Mouse (Mus musculus) CH12.LX (cell line): Measurements from ENCODE around the gene Pik3ip1. TPM values are rescaled to one million over a fixed set of nuclear protein-coding genes. Genes with fewer than 3 reads are reported as not detected.

ENCODE experiments used
- DNase-seq: peaks from one replicate; pipeline ENCODE4 v3.0.0-alpha.2; 2013; ENCODE audit errors: extremely low read depth
- H3K27ac ChIP-seq: 2 replicates; pipeline ENCODE4 v1.5.1; 2012; ENCODE audit warnings: low read depth, mild to moderate bottlenecking, control low read depth, moderate library complexity; ENCODE audit not compliant: insufficient read depth
- H3K27me3 ChIP-seq: replicated peaks from 2 replicates; pipeline ENCODE3; 2012; ENCODE audit warnings: inconsistent platforms
- H3K36me3 ChIP-seq, 2 experiments: replicated peaks in 1 of 2; 2 replicates each; pipeline versions ENCODE3 to v1.6.1; 2012; ENCODE audit warnings: inconsistent platforms in 1 of 2, low read length in 1 of 2, mild to moderate bottlenecking in 1 of 2, mixed read lengths in 1 of 2, moderate library complexity in 1 of 2; ENCODE audit not compliant: control insufficient read depth in 1 of 2, insufficient read depth in 1 of 2
- H3K4me1 ChIP-seq, 2 experiments: 2 replicates each; pipeline ENCODE4 v1.6.1; 2012; ENCODE audit warnings: inconsistent platforms in 1 of 2, moderate library complexity in 1 of 2; ENCODE audit not compliant: insufficient read depth in 2 of 2, control insufficient read depth in 1 of 2
- H3K4me2 ChIP-seq: 2 replicates; pipeline ENCODE4 v1.6.1; 2012; ENCODE audit warnings: low read depth, mild to moderate bottlenecking, control low read depth; ENCODE audit not compliant: poor library complexity, insufficient read depth, severe bottlenecking
- H3K4me3 ChIP-seq, 3 experiments: fragments of 150-350 bp in 1 of 3; sonication (generic) in 1 of 3; replicated peaks in 1 of 3; 2 replicates each; pipeline versions ENCODE3 to v1.5.1; 2011 to 2012; ENCODE audit warnings: low read depth in 2 of 3, low read length in 2 of 3, mild to moderate bottlenecking in 2 of 3, moderate library complexity in 2 of 3, control low read depth in 1 of 3, improper control_type of control experiment in 1 of 3, inconsistent platforms in 1 of 3, mixed read lengths in 1 of 3; ENCODE audit not compliant: poor library complexity in 1 of 3
- H3K79me2 ChIP-seq: replicated peaks from 2 replicates; pipeline ENCODE4 v1.6.1; 2012; ENCODE audit warnings: mild to moderate bottlenecking, moderate library complexity; ENCODE audit not compliant: control insufficient read depth, poor library complexity, insufficient read depth, severe bottlenecking; ENCODE audit errors: extremely low read depth
- H3K9ac ChIP-seq: 2 replicates; pipeline ENCODE4 v1.6.1; 2012; ENCODE audit warnings: low read depth, mild to moderate bottlenecking, control low read depth, moderate library complexity; ENCODE audit not compliant: insufficient read depth
- H3K9me3 ChIP-seq: replicated peaks from 2 replicates; pipeline ENCODE3; 2012; ENCODE audit warnings: low read length, inconsistent platforms, mixed read lengths
- CTCF ChIP-seq, 2 experiments: IDR thresholded peaks in 1 of 2; conservative IDR thresholded peaks in 1 of 2; 2 replicates each; pipeline ENCODE4 v1.5.1; 2011 to 2012; ENCODE audit warnings: low read depth in 2 of 2, low read length in 2 of 2, improper control_type of control experiment in 1 of 2, inconsistent platforms in 1 of 2, mild to moderate bottlenecking in 1 of 2, moderate library complexity in 1 of 2
- ELF1 ChIP-seq: IDR thresholded peaks from 2 replicates; pipeline ENCODE4 v1.6.1; 2014; ENCODE audit warnings: low read depth, mild to moderate bottlenecking, inconsistent platforms, low read length, improper control_type of control experiment
- EP300 ChIP-seq: IDR thresholded peaks from 2 replicates; pipeline ENCODE4 v1.6.1; 2011; ENCODE audit warnings: low read length, improper control_type of control experiment
- IRF4 ChIP-seq: IDR thresholded peaks from 2 replicates; pipeline ENCODE4 v1.6.1; 2014; ENCODE audit warnings: low read depth, mild to moderate bottlenecking, inconsistent platforms, low read length, improper control_type of control experiment
- KAT2A ChIP-seq: IDR thresholded peaks from 2 replicates; pipeline ENCODE4 v1.6.1; 2012; ENCODE audit warnings: low read length, improper control_type of control experiment, inconsistent platforms; ENCODE audit not compliant: insufficient replicate concordance
- MAFK ChIP-seq: IDR thresholded peaks from 2 replicates; pipeline ENCODE4 v1.6.1; 2011; ENCODE audit warnings: low read length, improper control_type of control experiment; ENCODE audit not compliant: insufficient replicate concordance
- MXI1 ChIP-seq: IDR thresholded peaks from 2 replicates; pipeline ENCODE4 v1.6.1; 2011; ENCODE audit warnings: mild to moderate bottlenecking, low read depth, low read length, improper control_type of control experiment
- MYC ChIP-seq: IDR thresholded peaks from 2 replicates; pipeline ENCODE4 v1.6.1; 2011; ENCODE audit warnings: low read depth, mild to moderate bottlenecking, improper control_type of control experiment, low read length
- NELFE ChIP-seq: IDR thresholded peaks from 2 replicates; pipeline ENCODE4 v1.6.1; 2011; ENCODE audit warnings: low read depth, low read length, improper control_type of control experiment
- POLR2A ChIP-seq: IDR thresholded peaks from 2 replicates; pipeline ENCODE4 v1.6.1; 2011; ENCODE audit warnings: low read depth, mild to moderate bottlenecking, improper control_type of control experiment, low read length
- POLR2AphosphoS2 ChIP-seq: IDR thresholded peaks from 2 replicates; pipeline ENCODE4 v1.6.1; 2011; ENCODE audit warnings: low read depth, low read length, improper control_type of control experiment
- RCOR1 ChIP-seq: conservative IDR thresholded peaks from 2 replicates; pipeline ENCODE4 v1.6.1; 2012; ENCODE audit warnings: low read depth, mild to moderate bottlenecking, inconsistent platforms, low read length, improper control_type of control experiment
- TBP ChIP-seq: conservative IDR thresholded peaks from 2 replicates; pipeline ENCODE4 v1.6.1; 2011; ENCODE audit warnings: low read depth, low read length, improper control_type of control experiment
- TCF12 ChIP-seq: IDR thresholded peaks from 2 replicates; pipeline ENCODE4 v1.6.1; 2014; ENCODE audit warnings: low read depth, mild to moderate bottlenecking, inconsistent platforms, low read length, improper control_type of control experiment
- USF1 ChIP-seq: IDR thresholded peaks from 2 replicates; pipeline ENCODE4 v1.6.1; 2014; ENCODE audit warnings: low read depth, mild to moderate bottlenecking, inconsistent platforms, low read length, improper control_type of control experiment
- USF2 ChIP-seq: conservative IDR thresholded peaks from 2 replicates; pipeline ENCODE4 v1.6.1; 2011; ENCODE audit warnings: low read depth, low read length, improper control_type of control experiment
- ZC3H11A ChIP-seq: IDR thresholded peaks from 2 replicates; pipeline ENCODE4 v1.6.1; 2012; ENCODE audit warnings: low read depth, mild to moderate bottlenecking, inconsistent platforms, low read length, improper control_type of control experiment
- ZNF384 ChIP-seq: IDR thresholded peaks from 2 replicates; pipeline ENCODE4 v1.6.1; 2012; ENCODE audit warnings: low read depth, low read length, improper control_type of control experiment, inconsistent platforms
- dilution Hi-C: fragments of 300-500 bp; cut with MboI; formaldehyde crosslinking; loops from 2 replicates; pipeline ENCODE4 v1.14.3; 2020; ENCODE audit warnings: low sequenced_read_pairs; ENCODE audit not compliant: extremely low pct_unique_long_range_greater_than_20kb, extremely low pct_ligation_motif_present
- in situ Hi-C: fragments of 300-500 bp; cut with MboI; formaldehyde crosslinking; loops from 3 replicates; pipeline ENCODE4 v1.14.3; 2019; ENCODE audit warnings: low sequenced_read_pairs, low pct_ligation_motif_present, low pct_unique_long_range_greater_than_20kb, mixed read lengths
- polyA plus RNA-seq: library from polyadenylated mRNA; unstranded; fragments of >175 nt; gene quantifications from 2 replicates; pipeline ENCODE4 v1.2.1, GENCODE M21; 2012; ENCODE audit warnings: low read depth; ENCODE audit not compliant: insufficient read length
- total RNA-seq, 2 experiments: library from RNA; depleted of rRNA; stranded (reverse); fragments of 300-350 nt in 1 of 2; fragments of >200 nt in 1 of 2; gene quantifications; 2 replicates each; pipeline ENCODE4 v1.2.3; 2012 to 2014

The Pik3ip1 gene
- total and polyA plus RNA-seq, 3 experiments, result 0.39 to 2.6 (median 1.3) TPM

DNA sequence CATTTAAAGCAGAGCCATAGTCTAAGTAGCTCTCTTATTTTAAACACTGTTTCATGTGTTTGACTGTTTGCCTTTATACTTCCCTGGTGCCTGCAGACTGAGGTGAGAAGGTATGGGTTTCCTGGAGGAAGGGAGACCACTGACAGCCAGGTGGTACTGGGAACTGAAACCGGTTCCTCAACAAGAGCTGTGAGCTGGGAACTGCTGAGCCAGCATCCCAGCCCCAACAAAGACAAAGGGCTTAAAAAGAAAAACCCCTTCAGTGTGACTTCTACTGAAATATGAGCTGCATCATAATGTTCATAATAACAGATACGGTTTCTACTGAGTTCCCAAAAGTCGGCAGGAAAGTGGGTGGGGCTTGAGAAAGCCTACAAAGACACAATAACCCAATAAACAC is 32.7 kb downstream of the Pik3ip1 start:
- Histone ChIP-seq H3K9me3 (peaks cover 3% of the 10 kb centered on the region), H3K4me3 (no peak overlapping the region), H3K4me2 (no peak overlapping the region), H3K79me2 (no peaks in the 10 kb centered on the region), H3K4me1 (peaks cover 0 to 21% of the 10 kb centered on the region in 2 experiments; a peak in 2 of 4 replicates), H3K27ac (no peak overlapping the region), H3K27me3 (no peaks in the 10 kb centered on the region), H3K36me3 (peaks cover 27 to 81% of the 10 kb centered on the region in 2 experiments), H3K9ac (no peak overlapping the region)
- DNase-seq, result no peak
- no peak for TF ChIP-seq CTCF (conservative IDR thresholded peaks at IDR 0.05 in 1 of 2, IDR thresholded peaks at IDR 0.05 in 1 of 2; ENCODE audit: low read depth in 2 of 2, low read length in 2 of 2)
- no peak for TF ChIP-seq KAT2A
- peak; percentile 77; the same call in 1 of the 2 replicates for TF ChIP-seq MAFK
- TF ChIP-seq EP300, result no peak
- dilution Hi-C loops, result no loop called here
- in situ Hi-C loops, result no loop called here

DNA sequence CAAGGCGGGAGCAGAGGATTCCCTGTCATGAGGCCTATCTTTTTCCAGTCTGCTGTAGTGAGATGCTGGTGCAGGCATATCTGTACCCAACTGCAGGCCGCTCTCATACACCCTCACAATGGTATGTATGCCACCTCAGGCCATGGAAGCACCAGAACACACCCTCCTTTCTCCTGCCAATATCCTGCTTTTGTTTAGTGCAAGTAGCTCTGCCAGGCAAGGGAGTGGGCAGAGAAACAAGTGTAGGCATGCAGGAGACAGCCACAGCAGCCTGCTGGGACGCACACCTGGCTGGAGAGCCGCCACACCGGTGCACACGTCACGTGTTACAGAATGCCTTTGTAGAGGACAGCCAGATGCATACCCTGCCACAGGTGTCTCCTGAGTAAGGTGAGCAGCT is 36.2 kb downstream of the Pik3ip1 start:
- Histone ChIP-seq H3K9ac (no peak overlapping the region), H3K27ac (no peak overlapping the region), H3K4me2 (no peak overlapping the region), H3K36me3 (peaks cover 4 to 80% of the 10 kb centered on the region in 2 experiments), H3K4me1 (peaks cover 0 to 56% of the 10 kb centered on the region in 2 experiments; a peak in 2 of 4 replicates), H3K9me3 (peaks cover 3% of the 10 kb centered on the region), H3K79me2 (no peaks in the 10 kb centered on the region), H3K4me3 (no peak overlapping the region), H3K27me3 (no peaks in the 10 kb centered on the region)
- TF ChIP-seq TBP (no peak), POLR2AphosphoS2 (no peak), USF2 (no peak), ELF1 (no peak), ZNF384 (no peak), USF1 (no peak), MYC (no peak), TCF12 (no peak), NELFE (no peak), RCOR1 (no peak), MXI1 (no peak), ZC3H11A (no peak), POLR2A (no peak), KAT2A (no peak), IRF4 (no peak)
- in situ Hi-C loops (no loop called here), dilution Hi-C loops (no loop called here)
- DNase-seq, result no peak
